Mouse (Mus musculus) spleen, adult 2 months (tissue): ENCODE results near the gene Gm42742.

Source experiments
- CTCF ChIP-seq: fragments of 200-500 bp; IDR thresholded peaks from 2 replicates; pipeline ENCODE4 v1.5.1; 2011; ENCODE audit warnings: mild to moderate bottlenecking, inconsistent platforms; ENCODE audit not compliant: insufficient read depth, insufficient read length, insufficient replicate concordance; ENCODE audit errors: extremely low read depth
- POLR2A ChIP-seq: fragments of 200-500 bp; IDR thresholded peaks from 2 replicates; pipeline ENCODE4 v1.6.1; 2011; ENCODE audit warnings: low read depth, low read length, inconsistent platforms

DNA sequence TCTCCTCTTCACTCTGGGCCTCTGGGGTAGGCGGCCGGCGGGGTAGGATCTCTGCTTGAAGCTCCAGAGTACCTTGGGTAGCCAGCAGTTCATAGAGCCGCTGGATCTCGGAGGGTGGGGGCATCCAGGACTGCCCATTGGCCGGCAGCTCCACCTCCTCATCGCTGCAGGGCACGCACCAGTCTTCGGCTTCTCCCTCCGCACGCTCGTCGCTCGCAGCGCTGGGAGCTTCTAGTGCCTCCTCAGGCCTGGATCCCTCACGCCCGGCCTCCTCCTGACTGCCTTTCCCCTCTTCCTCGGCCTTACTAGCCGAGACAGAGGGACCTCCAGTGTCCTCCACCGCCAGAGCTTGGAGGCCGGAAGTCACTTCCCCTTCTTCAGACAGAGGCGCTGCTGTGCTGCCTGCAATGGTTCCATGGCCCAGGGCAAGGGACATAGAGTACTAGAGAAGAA, 4.4 kb downstream of the Gm42742 start:
- no peak for TF ChIP-seq CTCF
- peak; percentile 10; the same call in 1 of the 2 replicates for TF ChIP-seq POLR2A
